21 mouse cellular contexts compared by ENCODE assay signal in the genomic region with DNA sequence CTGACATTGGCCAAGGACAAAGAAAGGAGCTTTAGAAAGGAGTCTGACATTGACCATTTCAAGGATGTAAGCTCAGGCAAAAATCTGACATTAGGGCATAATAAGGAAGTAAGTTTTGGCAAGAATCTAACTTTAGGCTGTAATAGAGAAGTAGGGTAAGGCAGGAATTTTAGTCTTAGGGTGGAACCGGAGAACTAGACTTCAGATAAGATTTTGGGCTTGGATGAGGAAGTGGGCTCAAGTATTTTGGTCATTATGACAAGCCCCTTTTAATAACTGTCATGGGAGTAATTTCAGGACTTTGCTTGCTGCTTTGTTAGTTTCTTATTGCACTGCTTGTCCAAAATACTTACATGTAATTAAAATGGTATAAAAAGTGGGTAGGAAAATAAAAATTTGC.
DNase-seq lines count a peak whose midpoint lies in the region; ATAC-seq and TF ChIP-seq lines count a peak whose summit lies in the region.
"Had no signal": no experiment of that assay in that cellular context is flagged by ENCODE, and none has a peak within 500 bp of the region (broad histone marks: within the 10 kb centered on the region; RNA-seq: fewer than 3 reads in every experiment).

No protein-coding gene starts in this region.

- no peak overlapping the region for H3K9ac ChIP-seq in MEL (ENCODE audit: control insufficient read depth, low read depth, low read length, poor library complexity, severe bottlenecking)
- no peak overlapping the region for H3K9ac ChIP-seq in forebrain, embryonic 13.5 days

- no peaks in the 10 kb centered on the region for H3K27me3 ChIP-seq in MEL (ENCODE audit: control insufficient read depth in 1 of 2, insufficient read depth in 2 of 2, low read length in 2 of 2)
- no peaks in the 10 kb centered on the region for H3K27me3 ChIP-seq in forebrain, embryonic 13.5 days
- H3K27me3 ChIP-seq: CH12.LX, Patski had no signal

- TF ChIP-seq POLR2A in MEL (IDR thresholded peaks at IDR 0.05; ENCODE audit: control insufficient read depth in 1 of 2, insufficient read depth in 1 of 2, low read depth in 1 of 2, low read length in 2 of 2, poor library complexity in 1 of 2), result no peak

- DNase-seq in MEL (ENCODE audit: low read depth, low spot score) (peak; percentile 79), MEL-GATA-1-ER (ENCODE audit: extremely low read depth, low read depth) (peak; percentile 61)
- no peak for DNase-seq in urinary bladder, postnatal 25 days (ENCODE audit: low spot score)
- DNase-seq: adrenal gland, adult 2 months; adrenal gland, adult 8-10 months; adrenal gland, postnatal 10 days; adrenal gland, postnatal 14 days; adrenal gland, postnatal 25 days; adrenal gland, postnatal 36 days; B cell, adult 2 months; cerebellum, adult 11 months; cerebellum, adult 11-12 months; cerebellum, adult 18-20 months; cerebellum, adult 2 months; cerebellum, adult 8-10 months had no signal

- TF ChIP-seq CTCF in MEL (IDR thresholded peaks at IDR 0.05 in 2 of 3, conservative IDR thresholded peaks at IDR 0.05 in 1 of 3; ENCODE audit: control insufficient read depth in 1 of 3, insufficient read depth in 1 of 3, low read depth in 2 of 3, low read length in 3 of 3, poor library complexity in 1 of 3, severe bottlenecking in 1 of 3), result no peak

- H3K4me1 ChIP-seq in MEL (ENCODE audit: control insufficient read depth in 1 of 2, insufficient read depth in 2 of 2, low read length in 2 of 2), result peaks cover 0 to 3% of the 10 kb centered on the region in 2 experiments; a peak in 2 of 4 replicates
- H3K4me1 ChIP-seq in forebrain, embryonic 13.5 days, result no peaks in the 10 kb centered on the region

- no peaks in the 10 kb centered on the region for H3K9me3 ChIP-seq in MEL (replicated peaks; ENCODE audit: insufficient read depth, low read length)
- H3K9me3 ChIP-seq in forebrain, embryonic 13.5 days (replicated peaks), result no peaks in the 10 kb centered on the region; the same call in 1 of the 2 replicates
- H3K9me3 ChIP-seq: G1E had no signal

- no peak for ATAC-seq in forebrain, embryonic 13.5 days
- ATAC-seq: activated CD4-positive, CD25-positive, alpha-beta regulatory T cell, adult 4 months; CD4-positive, CD25-positive, alpha-beta regulatory T cell, adult 4 months; Patski had no signal

- H3K36me3 ChIP-seq in MEL (ENCODE audit: control insufficient read depth in 1 of 2, insufficient read depth in 2 of 2, low read length in 2 of 2), result peaks cover 0 to 6% of the 10 kb centered on the region in 2 experiments; a peak in 2 of 4 replicates
- H3K36me3 ChIP-seq in forebrain, embryonic 13.5 days (ENCODE audit: poor library complexity, severe bottlenecking), result no peaks in the 10 kb centered on the region
- H3K36me3 ChIP-seq: G1E had no signal

- WGBS in forebrain, embryonic 13.5 days, result 95% methylated on average over 1 of the region's 1 CpGs

- H3K79me2 ChIP-seq in MEL (ENCODE audit: control insufficient read depth, insufficient read depth, low read length, poor library complexity), result no peaks in the 10 kb centered on the region

- peak; percentile 71 to 81 for TF ChIP-seq EP300 in MEL (IDR thresholded peaks at IDR 0.05; ENCODE audit: low read depth in 1 of 2, low read length in 2 of 2)

- no peak overlapping the region for H3K4me2 ChIP-seq in forebrain, embryonic 13.5 days

- peak overlapping the region; percentile 53; the same call in 1 of the 2 replicates for H3K27ac ChIP-seq in MEL (ENCODE audit: control insufficient read depth, low read depth, low read length)
- no peak overlapping the region for H3K27ac ChIP-seq in forebrain, embryonic 13.5 days

- H3K4me3 ChIP-seq in MEL (ENCODE audit: control insufficient read depth in 1 of 2, insufficient read depth in 1 of 2, low read depth in 2 of 2, low read length in 2 of 2), result no peak overlapping the region
- H3K4me3 ChIP-seq in forebrain, embryonic 13.5 days, result no peak overlapping the region

- TF ChIP-seq RAD21 in MEL (IDR thresholded peaks at IDR 0.05; ENCODE audit: low read depth, low read length), result no peak

TF ChIP-seq in MEL, 35 proteins besides CTCF, POLR2A, EP300 and RAD21:
- TF ChIP-seq ETS1 (IDR thresholded peaks at IDR 0.05; ENCODE audit: low read depth, low read length) (0 out of 2 replicates have a peak, but pooled peaks have one; percentile 13), POLR2AphosphoS2 (IDR thresholded peaks at IDR 0.05; ENCODE audit: low read length) (no peak), USF2 (IDR thresholded peaks at IDR 0.05; ENCODE audit: borderline replicate concordance in 1 of 2, insufficient read depth in 1 of 2, low read depth in 1 of 2, low read length in 2 of 2) (no peak), RCOR1 (IDR thresholded peaks at IDR 0.05; ENCODE audit: low read depth, low read length) (peak; percentile 55), BHLHE40 (IDR thresholded peaks at IDR 0.05; ENCODE audit: borderline replicate concordance, low read depth, low read length) (no peak), ELF1 (IDR thresholded peaks at IDR 0.05; ENCODE audit: low read depth, low read length) (peak; percentile 21; the same call in 1 of the 2 replicates), GATA1 (IDR thresholded peaks at IDR 0.05; ENCODE audit: low read depth, low read length) (peak; percentile 54)
